Mouse (Mus musculus): ENCODE results near the gene Bbs1.

- no peak for TF ChIP-seq POLR2A (IDR thresholded peaks at IDR 0.05; ENCODE audit: insufficient read depth, low read depth, low read length)
- TF ChIP-seq CTCF (IDR thresholded peaks at IDR 0.05; ENCODE audit: insufficient read depth, low read depth, low read length) = no peak
Measured at GRCm38 (mm10) chr19:4919652-4920051, 13.2 kb upstream of the Bbs1 start.
